Mouse (Mus musculus) liver, embryonic 14.5 days (tissue): ENCODE data around the gene Pax5. TPM values are rescaled to one million over a fixed set of nuclear protein-coding genes. Genes with fewer than 3 reads are reported as not detected.
"Not testable (repeated sequence)": the region's sequence is repeated elsewhere in the genome, so short reads cannot be mapped to it uniquely, and the experiment has no call there.

Source experiments
- ATAC-seq: fragments of 200-750 bp; cut with Nextera tagmentation; 2 replicates; pipeline ENCODE4 v1.8.0; 2017; ENCODE audit warnings: moderate number of reproducible peaks, mild to moderate bottlenecking, moderate library complexity; ENCODE audit not compliant: insufficient read depth
- DNase-seq, 3 experiments: peaks; one replicate each; pipeline ENCODE4 v3.0.0-alpha.2; 2012 to 2013; ENCODE audit warnings: low read depth in 3 of 3, low spot score in 3 of 3
- H3K27ac ChIP-seq: fragments of 300-500 bp; sonication (generic); 2 replicates; pipeline ENCODE4 v1.5.1; 2014; ENCODE audit warnings: moderate library complexity, mild to moderate bottlenecking, control low read depth, inconsistent platforms
- H3K27me3 ChIP-seq: fragments of 300-500 bp; sonication (generic); 2 replicates; pipeline ENCODE4 v1.6.1; 2014; ENCODE audit warnings: mild to moderate bottlenecking, low read length, moderate library complexity; ENCODE audit not compliant: control insufficient read depth, insufficient read depth
- H3K36me3 ChIP-seq: fragments of 300-500 bp; sonication (generic); replicated peaks from 2 replicates; pipeline ENCODE4 v1.6.1; 2014; ENCODE audit warnings: low read depth; ENCODE audit not compliant: control insufficient read depth, insufficient read depth
- H3K4me1 ChIP-seq, 2 experiments: fragments of 200-500 bp in 1 of 2; fragments of 300-500 bp in 1 of 2; sonication (generic) in 1 of 2; replicated peaks; 2 replicates each; pipeline ENCODE4 v1.6.1; 2012 to 2014; ENCODE audit warnings: antibody characterized with exemption in 1 of 2, inconsistent platforms in 1 of 2, low read length in 1 of 2; ENCODE audit not compliant: control insufficient read depth in 2 of 2, insufficient read depth in 2 of 2
- H3K4me2 ChIP-seq: fragments of 300-500 bp; sonication (generic); 2 replicates; pipeline ENCODE4 v1.6.1; 2014; ENCODE audit warnings: low read depth, mild to moderate bottlenecking, control low read depth, moderate library complexity
- H3K4me3 ChIP-seq, 2 experiments: fragments of 200-500 bp in 1 of 2; fragments of 300-500 bp in 1 of 2; sonication (generic) in 1 of 2; 2 replicates each; pipeline ENCODE4 v1.5.1; 2012 to 2014; ENCODE audit warnings: low read depth in 2 of 2, low read length in 2 of 2, mild to moderate bottlenecking in 2 of 2, control low read depth in 1 of 2, inconsistent platforms in 1 of 2, moderate library complexity in 1 of 2; ENCODE audit not compliant: insufficient read depth in 1 of 2
- H3K9ac ChIP-seq: fragments of 300-500 bp; sonication (generic); replicated peaks from 2 replicates; pipeline ENCODE4 v1.6.1; 2014; ENCODE audit warnings: mild to moderate bottlenecking, control low read depth, moderate library complexity
- H3K9me3 ChIP-seq: fragments of 300-500 bp; sonication (generic); 2 replicates; pipeline ENCODE4 v1.6.1; 2016; ENCODE audit warnings: low read length, mixed read lengths; ENCODE audit not compliant: control insufficient read depth
- CTCF ChIP-seq: IDR thresholded peaks from 2 replicates; pipeline ENCODE4 v1.5.1; 2016; ENCODE audit warnings: antibody characterized with exemption, low read depth, control low read depth
- EP300 ChIP-seq: IDR thresholded peaks from 2 replicates; pipeline ENCODE4 v1.6.1; 2016; ENCODE audit warnings: antibody characterized with exemption, low read depth
- WGBS: fragments of 180-500 bp; shearing (Covaris S2); extraction: QIAGEN DNeasy Blood & Tissue Kit; methylation state at CpG from one replicate; pipeline ENCODE4 v1.1.7; 2014; ENCODE audit not compliant: insufficient replicate concordance; 5-methylcytosine and 5-hydroxymethylcytosine counted together
- polyA plus RNA-seq, 2 experiments: library from polyadenylated mRNA; depleted of rRNA in 1 of 2; stranded (reverse) in 1 of 2; unstranded in 1 of 2; fragments of >200 nt; fragmentation: Nextera tagmentation in 1 of 2; extraction: Ambion mirVana in 1 of 2; gene quantifications; 2 replicates each; pipeline versions ENCODE4 v1.2.1 to v1.2.3; 2012 to 2014

Gene Pax5
- polyA plus RNA-seq (2012; rRNA removed) (0.11 and 0.12 TPM in 2 replicates), polyA plus RNA-seq (2014; fragmentation: Nextera tagmentation; extraction: Ambion mirVana) (0.05 and 0.09 TPM in 2 replicates)

DNA sequence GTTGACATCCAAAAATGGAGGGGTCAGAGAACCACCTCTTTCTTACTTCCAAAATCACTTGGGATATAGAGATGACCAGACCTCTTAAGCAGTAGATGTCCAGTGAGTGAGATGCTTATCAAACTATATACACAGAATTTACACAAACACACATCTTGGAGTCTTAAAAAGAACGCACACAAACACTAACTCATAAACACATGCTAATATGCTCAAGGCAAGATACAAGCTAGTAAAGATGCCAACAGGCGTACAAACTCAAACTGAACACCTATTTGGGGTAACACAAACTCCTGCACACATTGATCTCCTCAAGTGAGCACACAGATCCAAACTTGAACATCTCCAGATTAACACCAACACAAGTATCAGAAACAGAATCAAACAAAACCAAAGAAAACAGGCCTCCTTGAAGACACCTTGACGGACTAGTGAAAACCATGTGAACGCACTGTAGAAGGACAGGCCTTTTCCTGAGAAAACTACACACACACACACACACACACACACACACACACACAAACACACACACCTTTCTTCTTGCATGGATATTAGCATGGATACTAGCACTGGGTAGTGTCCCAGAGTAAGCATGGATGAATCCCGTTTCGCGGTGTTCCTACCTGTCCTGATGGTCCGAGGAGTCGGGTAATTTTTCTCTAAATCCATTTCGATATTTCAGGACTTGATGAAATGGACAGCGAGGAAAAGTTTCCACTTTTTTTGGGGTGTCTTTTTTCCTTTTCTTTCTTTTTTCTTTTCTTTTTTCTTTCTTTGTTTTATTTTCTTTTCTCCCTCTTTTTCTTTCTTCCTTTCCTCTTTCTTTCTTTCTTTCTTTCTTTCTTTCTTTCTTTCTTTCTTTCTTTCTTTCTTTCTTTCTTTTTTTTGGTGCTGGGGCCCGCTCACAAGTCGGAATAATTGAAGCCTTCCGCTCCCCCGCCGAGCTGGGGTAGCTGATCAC is at the start of gene Pax5:
Gene Pax5 (minus strand): TSS at position 748 of the 961 bp plus-strand sequence.
- H3K4me1 ChIP-seq: no peaks in the 10 kb centered on the region
- H3K9me3 ChIP-seq: no peaks in the 10 kb centered on the region
- no peak within 1 kb of the TSS for H3K27ac ChIP-seq
- peaks cover 95% of the 10 kb centered on the region for H3K27me3 ChIP-seq
- TF ChIP-seq EP300 (no peak), CTCF (no peak)
- no peak within 1 kb of the TSS for H3K4me3 ChIP-seq
- DNase-seq: no peak
- H3K4me2 ChIP-seq: no peak within 1 kb of the TSS
- no peak within 1 kb of the TSS for H3K9ac ChIP-seq
- ATAC-seq: no peak
- H3K36me3 ChIP-seq: no peaks in the 10 kb centered on the region
- WGBS: 21% methylated on average over 16 of the region's 16 CpGs

DNA sequence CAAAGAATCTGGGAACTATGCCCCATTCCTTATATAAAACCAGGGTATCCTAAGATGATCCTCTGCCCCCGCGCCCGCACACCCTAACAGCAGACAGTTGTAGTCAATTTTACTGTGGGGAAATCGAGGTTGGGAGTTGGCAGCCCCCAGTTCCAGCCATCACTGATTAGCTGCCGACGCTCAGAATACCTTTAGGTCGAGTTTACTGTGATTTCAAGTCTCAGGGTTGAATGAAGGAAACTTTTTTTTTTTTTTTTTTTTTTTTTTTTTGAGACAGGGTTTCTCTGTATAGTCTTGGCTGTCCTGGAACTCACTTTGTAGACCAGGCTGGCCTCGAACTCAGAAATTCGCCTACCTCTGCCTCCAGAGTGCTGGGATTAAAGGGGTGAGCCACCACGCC is 46.8 kb upstream of the Pax5 start:
- Histone ChIP-seq H3K9ac (peak overlapping the region; percentile 90), H3K27ac (peak overlapping the region; percentile 68; the same call in 1 of the 2 replicates), H3K4me2 (peak overlapping the region; percentile 81), H3K4me3 (peak overlapping the region; percentile 76 to 91)
- not testable (repeated sequence) for ATAC-seq, H3K27me3 ChIP-seq, H3K4me1 ChIP-seq, H3K9me3 ChIP-seq, H3K36me3 ChIP-seq, DNase-seq
- 3% methylated on average over 10 of the region's 10 CpGs for WGBS

GRCm38 (mm10) chr4:44756134-44756951 is 46.1 kb upstream of the Pax5 start:
- Histone ChIP-seq H3K27me3 (no peaks in the 10 kb centered on the region), H3K4me3 (peak overlapping the region; percentile 76 to 91), H3K4me2 (peak overlapping the region; percentile 81), H3K9ac (peak overlapping the region; percentile 90), H3K9me3 (no peaks in the 10 kb centered on the region), H3K27ac (peak overlapping the region; percentile 68), H3K36me3 (no peaks in the 10 kb centered on the region), H3K4me1 (peaks cover 4 to 6% of the 10 kb centered on the region in 2 experiments)
- TF ChIP-seq CTCF (peak; percentile 33; the same call in 1 of the 2 replicates), EP300 (no peak)
- WGBS: under 1% methylated on average over 60 of the region's 60 CpGs
- peak; percentile 89 to 91 (median 90) for DNase-seq
- peak; percentile 99 for ATAC-seq

GRCm38 (mm10) chr4:44755553-44756133 is 45.4 kb upstream of the Pax5 start, which contains the start of gene Zcchc7:
Zcchc7 (plus strand) TSS chr4:44755877.
- H3K4me1 ChIP-seq: peaks cover 4 to 6% of the 10 kb centered on the region in 2 experiments
- TF ChIP-seq EP300 (no peak), CTCF (no peak)
- H3K27me3 ChIP-seq: no peaks in the 10 kb centered on the region
- WGBS: 4% methylated on average over 15 of the region's 15 CpGs
- peak within 1 kb of the TSS; percentile 68 for H3K27ac ChIP-seq
- ATAC-seq: peak; percentile 24
- DNase-seq: no peak
- H3K4me2 ChIP-seq: peak within 1 kb of the TSS; percentile 81
- peak within 1 kb of the TSS; percentile 76 to 91 for H3K4me3 ChIP-seq
- H3K9me3 ChIP-seq: no peaks in the 10 kb centered on the region
- H3K36me3 ChIP-seq: no peaks in the 10 kb centered on the region
- H3K9ac ChIP-seq: peak within 1 kb of the TSS; percentile 90
